Mouse (Mus musculus) lung, postnatal 0 days (tissue): ENCODE measurements around the gene Dock4. TPM values are rescaled to one million over a fixed set of nuclear protein-coding genes. Genes with fewer than 3 reads are reported as not detected.
A peak's percentile ranks its signal among the peaks of the same experiment; 100 is the strongest.

Source experiments
- ATAC-seq: fragments of 200-750 bp; cut with Nextera tagmentation; 2 replicates; pipeline ENCODE4 v1.8.0; 2017; ENCODE audit warnings: moderate library complexity
- DNase-seq: peaks from one replicate; pipeline ENCODE4 v3.0.0-alpha.2; 2016; ENCODE audit warnings: low spot score
- H3K27ac ChIP-seq: fragments of 300-500 bp; sonication (generic); 2 replicates; pipeline ENCODE4 v1.5.1; 2014; ENCODE audit warnings: antibody characterized with exemption, mild to moderate bottlenecking, low read length, mixed read lengths
- H3K27me3 ChIP-seq: fragments of 300-500 bp; sonication (generic); replicated peaks from 2 replicates; pipeline ENCODE4 v1.6.1; 2014; ENCODE audit warnings: low read length, mixed read lengths; ENCODE audit not compliant: insufficient read depth
- H3K36me3 ChIP-seq: fragments of 300-500 bp; sonication (generic); 2 replicates; pipeline ENCODE4 v1.6.1; 2014; ENCODE audit warnings: low read length, mixed read lengths; ENCODE audit not compliant: insufficient read depth
- H3K4me1 ChIP-seq: fragments of 300-500 bp; sonication (generic); 2 replicates; pipeline ENCODE4 v1.6.1; 2014; ENCODE audit warnings: antibody characterized with exemption, low read depth, low read length, mixed read lengths; ENCODE audit not compliant: insufficient read depth
- H3K4me2 ChIP-seq: fragments of 300-500 bp; sonication (generic); replicated peaks from 2 replicates; pipeline ENCODE4 v1.6.1; 2014; ENCODE audit warnings: low read depth, mild to moderate bottlenecking, low read length, moderate library complexity, mixed read lengths
- H3K4me3 ChIP-seq: fragments of 300-500 bp; sonication (generic); 2 replicates; pipeline ENCODE4 v1.5.1; 2014; ENCODE audit warnings: low read depth, low read length
- H3K9ac ChIP-seq: fragments of 300-500 bp; sonication (generic); replicated peaks from 2 replicates; pipeline ENCODE4 v1.6.1; 2014; ENCODE audit warnings: low read depth, mild to moderate bottlenecking
- H3K9me3 ChIP-seq: fragments of 300-500 bp; sonication (generic); 2 replicates; pipeline ENCODE4 v1.6.1; 2016; ENCODE audit warnings: low read length, mixed read lengths
- CTCF ChIP-seq: IDR thresholded peaks from 2 replicates; pipeline ENCODE4 v1.5.1; 2016; ENCODE audit warnings: antibody characterized with exemption, mild to moderate bottlenecking
- EP300 ChIP-seq: IDR thresholded peaks from 2 replicates; pipeline ENCODE4 v1.6.1; 2016; ENCODE audit warnings: antibody characterized with exemption, mild to moderate bottlenecking, control low read depth
- WGBS: fragments of 180-500 bp; shearing (Covaris S2); extraction: QIAGEN DNeasy Blood & Tissue Kit; methylation state at CpG from one replicate; pipeline ENCODE4 v1.1.7; 2014; 5-methylcytosine and 5-hydroxymethylcytosine counted together
- polyA plus RNA-seq: library from polyadenylated mRNA; unstranded; fragments of >200 nt; fragmentation: Nextera tagmentation; extraction: Ambion mirVana; gene quantifications from 2 replicates; pipeline ENCODE4 v1.2.1, GENCODE M21; 2015

Dock4 gene
- polyA plus RNA-seq, 1 experiment from 2014 or later = 18.5 TPM

DNA sequence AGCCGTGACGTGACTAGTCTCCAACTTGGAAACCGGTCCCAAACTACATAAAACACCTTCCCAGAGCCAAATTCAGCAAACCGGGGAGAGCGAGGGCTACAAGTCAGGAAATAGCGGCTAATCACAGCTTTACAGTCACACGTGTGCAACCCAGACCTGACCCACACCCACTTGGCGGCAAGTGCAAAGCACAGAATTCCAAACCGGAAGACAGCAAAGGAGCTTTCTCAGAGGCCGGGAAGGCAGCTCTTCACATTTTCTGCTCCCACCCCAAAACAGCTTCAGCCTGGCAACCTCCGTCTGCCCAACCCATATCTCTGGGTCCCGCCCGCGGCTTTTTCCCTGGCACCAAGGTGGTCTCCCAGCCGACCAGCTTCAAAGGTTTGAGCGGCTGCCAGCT, 546 bp upstream of the Dock4 start:
- ATAC-seq (peak; percentile 30), DNase-seq (peak; percentile 70)
- under 1% methylated on average over 16 of the region's 16 CpGs for whole genome bisulfite sequencing
- H3K4me1 ChIP-seq = peaks cover 5% of the 10 kb centered on the region; the same call in 1 of the 2 replicates
- peak overlapping the region; percentile 6; the same call in 1 of the 2 replicates for H3K9ac ChIP-seq
- no peaks in the 10 kb centered on the region for H3K9me3 ChIP-seq
- H3K27ac ChIP-seq = peak overlapping the region; percentile 34
- H3K27me3 ChIP-seq = no peaks in the 10 kb centered on the region
- H3K4me3 ChIP-seq = peak overlapping the region; percentile 87
- no peaks in the 10 kb centered on the region for H3K36me3 ChIP-seq
- TF ChIP-seq CTCF = no peak
- TF ChIP-seq EP300 = no peak; the same call in 1 of the 2 replicates
- H3K4me2 ChIP-seq = peak overlapping the region; percentile 60

DNA sequence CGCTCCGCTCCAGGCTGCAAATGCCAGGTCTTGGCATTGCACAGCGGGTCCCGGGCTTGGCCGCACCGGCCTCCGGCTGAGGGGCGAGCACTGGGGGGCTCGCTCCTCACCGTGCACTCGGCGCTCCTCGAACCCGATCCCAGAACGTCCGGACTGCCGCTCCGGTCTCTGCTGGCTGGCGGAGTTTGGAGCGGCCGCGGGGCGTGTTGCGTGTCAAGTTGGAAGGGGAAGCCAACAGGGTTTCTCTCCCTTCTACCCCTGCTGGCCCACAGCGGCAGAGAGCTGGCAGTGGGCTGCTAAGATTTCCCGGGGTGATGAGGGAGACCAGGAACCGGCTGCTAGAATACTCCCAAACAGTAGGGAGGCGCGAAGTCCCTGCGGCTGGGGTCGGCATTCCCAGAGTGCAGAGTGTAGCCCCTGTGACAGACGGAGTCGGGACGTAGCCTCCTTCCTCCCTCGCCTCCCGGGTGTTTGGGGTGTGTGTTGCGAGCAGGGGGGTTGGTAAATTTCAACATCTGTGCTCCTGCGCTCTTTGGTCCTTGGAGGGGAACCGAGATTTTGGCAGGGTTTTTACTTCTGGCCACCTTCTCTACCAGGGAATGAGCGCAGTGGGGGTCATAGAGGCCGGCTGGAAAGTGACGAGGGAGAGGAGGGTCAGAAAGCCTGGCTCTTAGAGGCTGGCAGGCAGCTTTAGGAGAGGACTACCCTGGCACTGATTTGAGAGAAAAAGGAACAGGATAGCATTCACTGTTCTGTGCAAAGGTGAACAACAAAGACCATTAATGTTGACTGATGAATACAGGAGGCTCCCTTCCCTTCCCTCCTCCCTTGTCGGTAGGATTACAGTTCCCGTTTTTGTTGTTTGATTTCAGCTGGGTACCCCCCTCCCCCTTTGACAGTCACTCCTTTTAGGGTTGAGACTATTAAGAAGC, 964 bp downstream of the Dock4 start:
- Histone ChIP-seq H3K4me1 (peaks cover 5% of the 10 kb centered on the region; the same call in 1 of the 2 replicates), H3K4me2 (peak overlapping the region; percentile 91), H3K36me3 (no peaks in the 10 kb centered on the region), H3K9ac (peak overlapping the region; percentile 68), H3K27me3 (no peaks in the 10 kb centered on the region), H3K4me3 (peak overlapping the region; percentile 87), H3K27ac (peak overlapping the region; percentile 77), H3K9me3 (no peaks in the 10 kb centered on the region)
- ATAC-seq (0 out of 2 replicates have a peak, but pooled peaks have one; percentile 0), DNase-seq (peak; percentile 54)
- TF ChIP-seq CTCF (peak; percentile 26; the same call in 1 of the 2 replicates), EP300 (no peak)
- 1% methylated on average over 43 of the region's 44 CpGs for WGBS

DNA sequence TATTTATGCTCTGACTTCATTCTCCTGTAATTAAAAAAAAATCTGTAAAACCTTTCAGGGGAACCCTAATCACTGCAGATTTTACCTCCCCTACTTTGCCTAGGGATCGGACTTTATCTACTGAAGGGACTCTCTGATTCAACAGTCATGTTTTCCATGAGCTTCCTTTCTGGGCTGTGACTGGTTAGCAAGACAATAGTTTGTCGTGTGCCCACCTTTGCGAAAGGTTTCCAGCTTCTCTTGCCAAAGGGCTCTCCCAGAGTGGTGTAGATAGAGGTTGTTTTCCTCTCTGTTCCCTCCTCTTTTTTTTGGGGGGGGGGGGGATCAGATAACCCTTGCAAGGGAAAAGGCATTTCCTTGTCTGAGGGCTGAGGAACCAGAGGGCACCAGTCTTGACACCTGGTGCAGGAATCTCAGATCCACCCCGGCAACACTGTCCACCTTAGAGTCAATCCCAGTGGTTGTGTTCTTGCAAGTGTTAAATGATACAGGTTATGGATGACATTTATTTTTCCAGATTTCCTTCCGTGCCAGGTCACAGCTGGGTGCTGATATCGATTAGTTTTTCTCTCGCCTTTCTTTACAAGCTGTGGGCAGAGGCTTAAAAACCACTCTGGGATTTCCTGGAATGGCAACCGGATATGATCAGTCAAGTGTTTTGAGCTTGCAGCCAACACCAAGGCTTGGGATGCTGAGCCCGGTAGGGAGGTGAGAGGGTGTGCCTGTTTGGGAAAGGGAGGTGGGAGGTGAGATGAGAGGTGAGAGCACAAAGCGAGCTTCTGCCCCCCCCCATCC, 2.0 kb downstream of the Dock4 start:
- no peak overlapping the region for H3K27ac ChIP-seq
- peak overlapping the region; percentile 68 for H3K9ac ChIP-seq
- H3K4me1 ChIP-seq = peaks cover 5% of the 10 kb centered on the region; the same call in 1 of the 2 replicates
- no peak for ATAC-seq
- no peak for DNase-seq
- peak overlapping the region; percentile 87 for H3K4me3 ChIP-seq
- no peaks in the 10 kb centered on the region for H3K36me3 ChIP-seq
- no peak for TF ChIP-seq CTCF
- no peak for TF ChIP-seq EP300
- H3K27me3 ChIP-seq = no peaks in the 10 kb centered on the region
- 12% methylated on average over 10 of the region's 10 CpGs for WGBS
- H3K9me3 ChIP-seq = no peaks in the 10 kb centered on the region
- peak overlapping the region; percentile 91 for H3K4me2 ChIP-seq

DNA sequence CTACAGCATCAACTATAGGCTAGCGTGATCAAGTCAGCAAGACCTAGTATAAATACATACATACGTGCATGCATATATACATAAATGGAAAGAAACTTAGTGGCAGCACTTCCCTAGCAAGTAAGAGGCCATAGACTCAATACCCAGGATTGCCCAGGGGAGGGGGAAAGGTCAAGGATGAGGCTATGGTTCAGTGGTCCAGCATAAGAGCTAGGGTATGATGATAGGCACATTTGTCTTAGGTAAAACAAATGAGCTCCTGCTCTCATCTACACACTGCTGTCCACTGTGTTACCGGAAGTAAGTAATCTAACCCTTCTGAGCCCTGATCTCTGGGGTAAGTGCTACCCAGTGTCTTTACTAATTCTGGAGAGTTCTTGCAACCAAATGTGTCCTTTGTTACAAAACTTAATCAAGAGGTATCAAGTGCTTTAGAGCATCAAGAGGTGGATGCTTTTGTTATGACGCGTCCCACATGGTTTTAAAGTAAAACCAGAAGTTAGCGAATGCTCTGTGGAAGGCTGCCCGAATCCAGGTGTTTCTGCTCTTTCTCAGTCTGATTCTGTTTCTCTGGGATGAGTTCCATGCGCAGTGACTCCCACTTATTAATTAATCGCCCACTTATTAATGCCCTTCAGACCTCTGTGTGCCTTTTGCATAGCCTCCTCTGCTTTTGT, 3.5 kb downstream of the Dock4 start:
- no peak for DNase-seq
- no peaks in the 10 kb centered on the region for H3K27me3 ChIP-seq
- H3K36me3 ChIP-seq = no peaks in the 10 kb centered on the region
- no peak overlapping the region; the same call in 1 of the 2 replicates for H3K27ac ChIP-seq
- ATAC-seq = no peak
- peaks cover 5% of the 10 kb centered on the region; the same call in 1 of the 2 replicates for H3K4me1 ChIP-seq
- no peaks in the 10 kb centered on the region for H3K9me3 ChIP-seq
- no peak for TF ChIP-seq EP300
- no peak for TF ChIP-seq CTCF
- H3K9ac ChIP-seq = no peak overlapping the region
- no peak overlapping the region for H3K4me3 ChIP-seq
- H3K4me2 ChIP-seq = peak overlapping the region; percentile 32
- WGBS = 53% methylated on average over 9 of the region's 9 CpGs

DNA sequence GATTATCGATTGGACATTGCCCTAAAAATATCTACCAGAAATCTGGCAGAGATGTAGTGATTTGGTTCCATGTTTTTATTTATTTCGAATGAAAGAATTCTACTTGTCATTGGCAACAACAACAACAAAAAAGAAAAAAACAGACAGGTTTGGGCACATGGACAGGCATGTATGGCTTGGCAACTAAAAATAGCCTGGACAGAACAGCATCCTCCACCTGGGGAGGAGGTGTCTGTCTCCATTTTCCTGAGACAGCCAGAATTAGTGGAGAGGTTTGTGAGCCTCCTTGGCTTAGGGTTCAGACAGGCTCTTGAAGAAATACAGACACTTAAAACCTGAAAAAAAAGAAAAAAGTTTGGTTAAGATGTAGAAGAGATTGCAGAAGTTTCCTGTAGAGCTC, 10.8 kb downstream of the Dock4 start:
- Histone ChIP-seq H3K36me3 (no peaks in the 10 kb centered on the region), H3K4me1 (peaks cover 5% of the 10 kb centered on the region; the same call in 1 of the 2 replicates), H3K9me3 (no peaks in the 10 kb centered on the region), H3K9ac (no peak overlapping the region), H3K4me2 (no peak overlapping the region), H3K27me3 (no peaks in the 10 kb centered on the region), H3K27ac (no peak overlapping the region), H3K4me3 (no peak overlapping the region)
- WGBS = 83% methylated on average over 2 of the region's 2 CpGs
- DNase-seq (no peak), ATAC-seq (no peak)
- TF ChIP-seq EP300 (no peak), CTCF (no peak)
